Mouse (Mus musculus): ENCODE data around the gene Btbd2. TPM values are rescaled to one million over a fixed set of nuclear protein-coding genes. Genes with fewer than 3 reads are reported as not detected.
A peak's percentile ranks its signal among the peaks of the same experiment; 100 is the strongest.
"Not testable (repeated sequence)": the region's sequence is repeated elsewhere in the genome, so short reads cannot be mapped to it uniquely, and the experiment has no call there.

Btbd2 gene
- polyA plus RNA-seq, 2 experiments from 2014 or later, result 7.2 to 7.3 TPM

GRCm38 (mm10) chr10:80606306-80606705, 50.6 kb downstream of the Btbd2 start:
- ATAC-seq, result peak; percentile 29

- ATAC-seq, result not testable (repeated sequence)
Observed at GRCm38 (mm10) chr10:80605721-80606120, 51.1 kb downstream of the Btbd2 start, which contains the start of gene Gm49322. Gene Gm49322 (plus strand): TSS chr10:80606021.

- no peak for ATAC-seq
Observed at GRCm38 (mm10) chr10:80604988-80605387, 51.9 kb downstream of the Btbd2 start.

- no peak for ATAC-seq
Observed at GRCm38 (mm10) chr10:80604001-80604509, 52.8 kb downstream of the Btbd2 start.

- no peak for ATAC-seq
Observed at GRCm38 (mm10) chr10:80603364-80603763, 53.5 kb downstream of the Btbd2 start.

- peak; percentile 89 for ATAC-seq
Observed at GRCm38 (mm10) chr10:80602698-80603325, 54.1 kb downstream of the Btbd2 start, which contains the start of the genes Scamp4 and Adat3. Gene Scamp4 (plus strand): TSS chr10:80602872. Gene Adat3 (plus strand): TSS chr10:80602880.

GRCm38 (mm10) chr10:80596318-80596717, 60.6 kb downstream of the Btbd2 start:
- ATAC-seq, result no peak

Other genes with a start within 250 kb of the Btbd2 start
- gene Tcf3, start 223.4 kb downstream of the Btbd2 start, polyA plus RNA-seq (2017; shearing (Covaris generic)), result 1 to 10 TPM; 7.5 to 8.5 TPM
- not detected for gene Onecut3, start 162.2 kb downstream of the Btbd2 start, polyA plus RNA-seq (2017; shearing (Covaris generic))
- gene Atp8b3, start 117.9 kb downstream of the Btbd2 start, polyA plus RNA-seq (2017; shearing (Covaris generic)), result not detected
- 10 to 100 TPM; 13.6 to 16.4 TPM for gene Rexo1, start 95.5 kb downstream of the Btbd2 start, polyA plus RNA-seq (2017; shearing (Covaris generic))
- 1 to 10 TPM; 7.2 to 10.0 TPM for gene Klf16, start 79.8 kb downstream of the Btbd2 start, polyA plus RNA-seq (2017; shearing (Covaris generic))
- 1 to 10 TPM; 2.3 to 9.7 TPM for gene Abhd17a, start 66.7 kb downstream of the Btbd2 start, polyA plus RNA-seq (2017; shearing (Covaris generic))
- gene Scamp4, start 54.2 kb downstream of the Btbd2 start, polyA plus RNA-seq (2017; shearing (Covaris generic)), result 100 to 1,000 TPM in 1 of 2 experiments, 10 to 100 TPM in 1; 98.1 to 145 TPM
- gene Adat3, start 54.2 kb downstream of the Btbd2 start, polyA plus RNA-seq (2017; shearing (Covaris generic)), result 1 to 10 TPM; 1.7 to 3.6 TPM
- gene Gm49322, start 51.0 kb downstream of the Btbd2 start, polyA plus RNA-seq (2017; shearing (Covaris generic)), result 10 to 100 TPM; 11.1 to 13.6 TPM
- 10 to 100 TPM in 1 of 2 experiments, 1 to 10 TPM in 1; 6.9 to 12.8 TPM for gene Csnk1g2, start 34.2 kb downstream of the Btbd2 start, polyA plus RNA-seq (2017; shearing (Covaris generic))
- 10 to 100 TPM; 37.3 to 51.7 TPM for gene Mknk2, start 21.0 kb upstream of the Btbd2 start, polyA plus RNA-seq (2017; shearing (Covaris generic))
- 100 to 1,000 TPM; 265 to 359 TPM for gene Mob3a, start 44.9 kb upstream of the Btbd2 start, polyA plus RNA-seq (2017; shearing (Covaris generic))
- gene Izumo4, start 45.1 kb upstream of the Btbd2 start, polyA plus RNA-seq (2017; shearing (Covaris generic)), result 100 to 1,000 TPM in 1 of 2 experiments, 10 to 100 TPM in 1; 89.2 to 116 TPM
- 10 to 100 TPM; 26.7 to 29.1 TPM for gene Ap3d1, start 85.2 kb upstream of the Btbd2 start, polyA plus RNA-seq (2017; shearing (Covaris generic))
- 10 to 100 TPM; 13.4 to 15.5 TPM for gene Dot1l, start 98.1 kb upstream of the Btbd2 start, polyA plus RNA-seq (2017; shearing (Covaris generic))
- gene Sf3a2, start 141.1 kb upstream of the Btbd2 start, polyA plus RNA-seq (2017; shearing (Covaris generic)), result 10 to 100 TPM; 12.3 to 13.2 TPM
- gene Plekhj1, start 141.6 kb upstream of the Btbd2 start, polyA plus RNA-seq (2017; shearing (Covaris generic)), result 100 to 1,000 TPM; 106 to 120 TPM
- gene Amh, start 148.2 kb upstream of the Btbd2 start, polyA plus RNA-seq (2017; shearing (Covaris generic)), result not detected
- not detected for gene Jsrp1, start 156.4 kb upstream of the Btbd2 start, polyA plus RNA-seq (2017; shearing (Covaris generic))
- gene Oaz1, start 169.6 kb upstream of the Btbd2 start, polyA plus RNA-seq (2017; shearing (Covaris generic)), result 1,000 to 10,000 TPM; 1,727 to 2,219 TPM
- gene Lingo3, start 187.0 kb upstream of the Btbd2 start, polyA plus RNA-seq (2017; shearing (Covaris generic)), result not detected
- 100 to 1,000 TPM; 198 to 233 TPM for gene Lsm7, start 198.1 kb upstream of the Btbd2 start, polyA plus RNA-seq (2017; shearing (Covaris generic))
- gene Sppl2b, start 198.2 kb upstream of the Btbd2 start, polyA plus RNA-seq (2017; shearing (Covaris generic)), result 10 to 100 TPM; 12.2 to 22.2 TPM
- gene Tmprss9, start 214.8 kb upstream of the Btbd2 start, polyA plus RNA-seq (2017; shearing (Covaris generic)), result not detected
- 100 to 1,000 TPM; 212 to 257 TPM for gene Timm13, start 243.9 kb upstream of the Btbd2 start, polyA plus RNA-seq (2017; shearing (Covaris generic))